Mouse (Mus musculus) cerebellum, adult 11 months (tissue): ENCODE data around the gene Tnrc6b.
"Not testable (repeated sequence)": the region's sequence is repeated elsewhere in the genome, so short reads cannot be mapped to it uniquely, and the experiment has no call there.

ENCODE experiments used
- DNase-seq: peaks from one replicate; pipeline ENCODE4 v3.0.0; 2022

Tnrc6b gene

GRCm38 (mm10) chr15:80798367-80799073 lies 87.4 kb downstream of the Tnrc6b start:
- DNase-seq: peak; percentile 83

- peak; percentile 32 for DNase-seq
Observed at GRCm38 (mm10) chr15:80799074-80799633, 88.0 kb downstream of the Tnrc6b start.

- peak; percentile 19 for DNase-seq
Observed at GRCm38 (mm10) chr15:80799634-80800137, 88.6 kb downstream of the Tnrc6b start.

GRCm38 (mm10) chr15:80800201-80800600 lies 89.1 kb downstream of the Tnrc6b start:
- no peak for DNase-seq

GRCm38 (mm10) chr15:80800765-80801164 lies 89.7 kb downstream of the Tnrc6b start:
- DNase-seq: no peak

GRCm38 (mm10) chr15:80801597-80801996 lies 90.5 kb downstream of the Tnrc6b start:
- no peak for DNase-seq

GRCm38 (mm10) chr15:80807162-80807561 lies 96.0 kb downstream of the Tnrc6b start:
- no peak for DNase-seq

GRCm38 (mm10) chr15:80810226-80810625 lies 99.1 kb downstream of the Tnrc6b start:
- DNase-seq: no peak

- DNase-seq: no peak
Observed at GRCm38 (mm10) chr15:80812840-80813239, 101.7 kb downstream of the Tnrc6b start.

GRCm38 (mm10) chr15:80814792-80815191 lies 103.7 kb downstream of the Tnrc6b start:
- no peak for DNase-seq

GRCm38 (mm10) chr15:80822276-80822675 lies 111.2 kb downstream of the Tnrc6b start:
- DNase-seq: no peak

- DNase-seq: no peak
Observed at GRCm38 (mm10) chr15:80831170-80831569, 120.1 kb downstream of the Tnrc6b start.

- no peak for DNase-seq
Observed at GRCm38 (mm10) chr15:80832808-80833207, 121.7 kb downstream of the Tnrc6b start.

GRCm38 (mm10) chr15:80836246-80836645 lies 125.1 kb downstream of the Tnrc6b start:
- DNase-seq: no peak

- no peak for DNase-seq
Observed at GRCm38 (mm10) chr15:80838836-80839235, 127.7 kb downstream of the Tnrc6b start.

- DNase-seq: no peak
Observed at GRCm38 (mm10) chr15:80839653-80840420, 128.7 kb downstream of the Tnrc6b start.

- DNase-seq: no peak
Observed at GRCm38 (mm10) chr15:80844262-80844661, 133.1 kb downstream of the Tnrc6b start.

GRCm38 (mm10) chr15:80844926-80845325 lies 133.8 kb downstream of the Tnrc6b start:
- DNase-seq: no peak

- peak; percentile 27 for DNase-seq
Observed at GRCm38 (mm10) chr15:80850004-80850403, 138.9 kb downstream of the Tnrc6b start.

GRCm38 (mm10) chr15:80850682-80851475 lies 139.8 kb downstream of the Tnrc6b start:
- no peak for DNase-seq

- DNase-seq: no peak
Observed at GRCm38 (mm10) chr15:80852122-80852521, 141.0 kb downstream of the Tnrc6b start.

GRCm38 (mm10) chr15:80852527-80852926 lies 141.4 kb downstream of the Tnrc6b start:
- not testable (repeated sequence) for DNase-seq

- DNase-seq: no peak
Observed at GRCm38 (mm10) chr15:80859366-80859765, 148.3 kb downstream of the Tnrc6b start.
